Comparison of ENCODE assay signal across 22 mouse cellular contexts in genomic region chr8:30511358-30511757, GRCm38 (mm10).
A peak's percentile ranks its signal among the peaks of the same experiment; 100 is the strongest.
DNase-seq lines count a peak whose midpoint lies in the region; ATAC-seq lines count a peak whose summit lies in the region.
"Had no signal": no experiment of that assay in that cellular context is flagged by ENCODE, and none has a peak within 500 bp of the region (broad histone marks: within the 10 kb centered on the region; RNA-seq: fewer than 3 reads in every experiment).

No protein-coding gene starts in this region.

- H3K9ac ChIP-seq in forebrain, embryonic 13.5 days: no peak overlapping the region
- no peak overlapping the region for H3K9ac ChIP-seq in forebrain, embryonic 11.5 days (ENCODE audit: low read length)
- H3K9ac ChIP-seq: embryonic facial prominence, embryonic 12.5 days; heart, embryonic 13.5 days; hindbrain, embryonic 15.5 days had no signal

- no peak overlapping the region for H3K4me2 ChIP-seq in forebrain, embryonic 13.5 days
- no peak overlapping the region for H3K4me2 ChIP-seq in forebrain, embryonic 11.5 days (ENCODE audit: low read depth, low read length, severe bottlenecking)
- H3K4me2 ChIP-seq: embryonic facial prominence, embryonic 12.5 days; heart, embryonic 13.5 days; hindbrain, embryonic 15.5 days had no signal

- H3K4me1 ChIP-seq in forebrain, embryonic 13.5 days: no peaks in the 10 kb centered on the region
- no peaks in the 10 kb centered on the region for H3K4me1 ChIP-seq in forebrain, embryonic 11.5 days (replicated peaks; ENCODE audit: control insufficient read depth, insufficient read depth, low read length)
- H3K4me1 ChIP-seq: heart, embryonic 13.5 days; hindbrain, embryonic 15.5 days had no signal

- H3K36me3 ChIP-seq in forebrain, embryonic 13.5 days (ENCODE audit: poor library complexity, severe bottlenecking): no peaks in the 10 kb centered on the region
- H3K36me3 ChIP-seq in forebrain, embryonic 11.5 days (ENCODE audit: control insufficient read depth, insufficient read depth, low read length): no peaks in the 10 kb centered on the region
- H3K36me3 ChIP-seq: embryonic facial prominence, embryonic 12.5 days; G1E; heart, embryonic 13.5 days; hindbrain, embryonic 15.5 days had no signal

- peak; percentile 62; the same call in 1 of the 2 replicates for ATAC-seq in forebrain, embryonic 13.5 days
- no peak for ATAC-seq in forebrain, embryonic 11.5 days (replicated peaks; ENCODE audit: low FRiP score)
- no peak for ATAC-seq in cerebellum, adult (ENCODE audit: insufficient number of reproducible peaks, low FRiP score, low TSS enrichment)
- ATAC-seq: CD4-positive, CD25-positive, alpha-beta regulatory T cell, adult 4 months; intestine, embryonic 16.5 days had no signal

- H3K4me3 ChIP-seq in forebrain, embryonic 13.5 days: no peak overlapping the region
- no peak overlapping the region for H3K4me3 ChIP-seq in forebrain, embryonic 11.5 days (ENCODE audit: low read depth, low read length)
- H3K4me3 ChIP-seq: embryonic facial prominence, embryonic 12.5 days; heart, embryonic 13.5 days; hindbrain, embryonic 15.5 days had no signal

- no peak for DNase-seq in forebrain, embryonic 11.5 days (ENCODE audit: low spot score)
- peak; percentile 1 to 13 for DNase-seq in frontal cortex, adult 2 months (ENCODE audit: extremely low spot score in 1 of 2, low spot score in 1 of 2)
- no peak for DNase-seq in frontal cortex, postnatal 10 days (ENCODE audit: low spot score in 2 of 2)
- peak; percentile 42 for DNase-seq in brain, embryonic 18.5 days (ENCODE audit: low read depth, low spot score)
- no peak for DNase-seq in adrenal gland, adult 8-10 months
- DNase-seq: adrenal gland, postnatal 10 days; B cell, adult 2 months; cerebellum, adult 11 months; cerebellum, adult 8-10 months; cerebellum, postnatal 25 days; gastrocnemius, postnatal 36 days; heart, adult 11 months; heart, postnatal 36 days; kidney, adult 2 months had no signal

- 87% methylated on average over 2 of the region's 2 CpGs for WGBS in forebrain, embryonic 13.5 days
- WGBS in forebrain, embryonic 11.5 days: 78% methylated on average over 2 of the region's 2 CpGs

- no peaks in the 10 kb centered on the region for H3K27me3 ChIP-seq in forebrain, embryonic 13.5 days
- no peaks in the 10 kb centered on the region for H3K27me3 ChIP-seq in forebrain, embryonic 11.5 days (ENCODE audit: control insufficient read depth, insufficient read depth, low read length)
- H3K27me3 ChIP-seq: embryonic facial prominence, embryonic 12.5 days; heart, embryonic 13.5 days; hindbrain, embryonic 15.5 days had no signal

- no peaks in the 10 kb centered on the region for H3K9me3 ChIP-seq in forebrain, embryonic 13.5 days (replicated peaks)
- no peaks in the 10 kb centered on the region for H3K9me3 ChIP-seq in forebrain, embryonic 11.5 days (ENCODE audit: control insufficient read depth, low read length)
- H3K9me3 ChIP-seq: embryonic facial prominence, embryonic 12.5 days; heart, embryonic 13.5 days; hindbrain, embryonic 15.5 days had no signal

- no peak overlapping the region for H3K27ac ChIP-seq in forebrain, embryonic 13.5 days
- H3K27ac ChIP-seq in forebrain, embryonic 11.5 days (ENCODE audit: low read depth, low read length): no peak overlapping the region
- H3K27ac ChIP-seq: embryonic facial prominence, embryonic 12.5 days; heart, embryonic 13.5 days; hindbrain, embryonic 15.5 days had no signal

Comparison
In these comparisons a context has a peak if more than half of its experiments do, and no peak if none do; other contexts are left out.
1. DNase-seq: peak in frontal cortex, adult 2 months (2 of 2) and brain, embryonic 18.5 days (single experiment); none in forebrain, embryonic 11.5 days (single experiment), frontal cortex, postnatal 10 days (0 of 2) and adrenal gland, adult 8-10 months (single experiment).